Mouse (Mus musculus) embryo, embryonic 11 days (tissue): Measurements from ENCODE around the gene Psmc3ip.

Experiments used
- DNase-seq: peaks from one replicate; pipeline ENCODE4 v3.0.0-alpha.2; 2015

Psmc3ip gene

GRCm38 (mm10) chr11:101051051-101051493 lies 44.2 kb downstream of the Psmc3ip start:
- DNase-seq = no peak

- no peak for DNase-seq
These were observed 44.9 kb downstream of the Psmc3ip start for GRCm38 (mm10) chr11:101050359-101050758.

- no peak for DNase-seq
These were observed 47.7 kb downstream of the Psmc3ip start for GRCm38 (mm10) chr11:101047502-101047901.

GRCm38 (mm10) chr11:101046440-101046839 lies 48.8 kb downstream of the Psmc3ip start:
- no peak for DNase-seq

- DNase-seq = no peak
These were observed 49.4 kb downstream of the Psmc3ip start for GRCm38 (mm10) chr11:101045826-101046225.
